Mouse (Mus musculus): ENCODE measurements at regions not wholly inside any gene's neighbourhood (a gene's known extent, or its start where the extent isn't known, plus 50 kb on each side); places are given as distances from the start of the nearest gene placed in this dataset.

GRCm38 (mm10) chr12:97326582-97326981 is 932.7 kb downstream of the Galc start:
- no peak for TF ChIP-seq CTCF (conservative IDR thresholded peaks at IDR 0.05; ENCODE audit: low read length)
- TF ChIP-seq NANOG (IDR thresholded peaks at IDR 0.05; ENCODE audit: borderline replicate concordance, low read length), result no peak
